Mouse (Mus musculus): ENCODE measurements around the gene Aes.

Aes gene

GRCm38 (mm10) chr10:81544296-81545160 lies 14.8 kb upstream of the Aes start:
- no peak for DNase-seq (ENCODE audit: low spot score)

GRCm38 (mm10) chr10:81545161-81545747 lies 14.0 kb upstream of the Aes start, which contains the start of gene Gna11:
Gene Gna11 (minus strand): TSS chr10:81545190.
- peak; percentile 100 for DNase-seq (ENCODE audit: low spot score)

GRCm38 (mm10) chr10:81546332-81546731 lies 13.0 kb upstream of the Aes start:
- DNase-seq (ENCODE audit: low spot score) = no peak

GRCm38 (mm10) chr10:81546788-81547571 lies 12.3 kb upstream of the Aes start:
- no peak for DNase-seq (ENCODE audit: low spot score)

GRCm38 (mm10) chr10:81548944-81549343 lies 10.3 kb upstream of the Aes start:
- no peak for DNase-seq (ENCODE audit: low spot score)

GRCm38 (mm10) chr10:81550257-81550656 lies 9.0 kb upstream of the Aes start:
- DNase-seq (ENCODE audit: low spot score) = peak; percentile 61

- DNase-seq (ENCODE audit: low spot score) = peak; percentile 89
Observed at GRCm38 (mm10) chr10:81551597-81552102, 7.6 kb upstream of the Aes start.

- no peak for DNase-seq (ENCODE audit: low spot score)
Observed at GRCm38 (mm10) chr10:81553232-81553631, 6.1 kb upstream of the Aes start.

- no peak for DNase-seq (ENCODE audit: low spot score)
Observed at GRCm38 (mm10) chr10:81553807-81554755, 5.2 kb upstream of the Aes start.

GRCm38 (mm10) chr10:81556282-81556681 lies 3.0 kb upstream of the Aes start:
- DNase-seq (ENCODE audit: low spot score) = no peak

- DNase-seq (ENCODE audit: low spot score) = no peak
Observed at GRCm38 (mm10) chr10:81557491-81557890, 1.8 kb upstream of the Aes start.

GRCm38 (mm10) chr10:81559627-81560539 lies 595 bp downstream of the Aes start:
- peak; percentile 73 for DNase-seq (ENCODE audit: low spot score)

GRCm38 (mm10) chr10:81560719-81561459 lies 1.6 kb downstream of the Aes start:
- DNase-seq (ENCODE audit: low spot score) = no peak

- no peak for DNase-seq (ENCODE audit: low spot score)
Observed at GRCm38 (mm10) chr10:81562411-81562810, 3.1 kb downstream of the Aes start.

- no peak for DNase-seq (ENCODE audit: low spot score)
Observed at GRCm38 (mm10) chr10:81563481-81563880, 4.2 kb downstream of the Aes start.

GRCm38 (mm10) chr10:81564216-81564615 lies 4.9 kb downstream of the Aes start:
- no peak for DNase-seq (ENCODE audit: low spot score)

- peak; percentile 68 for DNase-seq (ENCODE audit: low spot score)
Observed at GRCm38 (mm10) chr10:81564734-81565133, 5.4 kb downstream of the Aes start.

- DNase-seq (ENCODE audit: low spot score) = no peak
Observed at GRCm38 (mm10) chr10:81565257-81566228, 6.3 kb downstream of the Aes start.

Data from urinary bladder, postnatal 14 days (tissue).